Mouse (Mus musculus) heart, postnatal 0 days (tissue): Measurements from ENCODE around the gene Havcr2. TPM values are rescaled to one million over a fixed set of nuclear protein-coding genes. Genes with fewer than 3 reads are reported as not detected.

ENCODE experiments used
- ATAC-seq: fragments of 200-750 bp; cut with Nextera tagmentation; 2 replicates; pipeline ENCODE4 v1.8.0; 2017; ENCODE audit warnings: low read depth, moderate number of reproducible peaks, moderate library complexity; ENCODE audit not compliant: insufficient read depth
- DNase-seq: peaks from one replicate; pipeline ENCODE4 v3.0.0-alpha.2; 2016; ENCODE audit warnings: low spot score
- H3K27ac ChIP-seq: fragments of 300-500 bp; sonication (generic); 2 replicates; pipeline ENCODE4 v1.5.1; 2014; ENCODE audit warnings: low read depth, mild to moderate bottlenecking
- H3K27me3 ChIP-seq: fragments of 300-500 bp; sonication (generic); 2 replicates; pipeline ENCODE4 v1.6.1; 2014; ENCODE audit warnings: low read length, mixed read lengths; ENCODE audit not compliant: control insufficient read depth, insufficient read depth
- H3K36me3 ChIP-seq: fragments of 300-500 bp; sonication (generic); replicated peaks from 2 replicates; pipeline ENCODE4 v1.6.1; 2014; ENCODE audit warnings: low read length, mixed read lengths; ENCODE audit not compliant: control insufficient read depth, insufficient read depth
- H3K4me1 ChIP-seq: fragments of 300-500 bp; sonication (generic); 2 replicates; pipeline ENCODE4 v1.6.1; 2014; ENCODE audit warnings: antibody characterized with exemption; ENCODE audit not compliant: control insufficient read depth, insufficient read depth
- H3K4me2 ChIP-seq: fragments of 300-500 bp; sonication (generic); 2 replicates; pipeline ENCODE4 v1.6.1; 2014; ENCODE audit warnings: low read depth, mild to moderate bottlenecking, low read length, moderate library complexity
- H3K4me3 ChIP-seq: fragments of 300-500 bp; sonication (generic); 2 replicates; pipeline ENCODE4 v1.5.1; 2014; ENCODE audit warnings: low read depth, low read length
- H3K9ac ChIP-seq: fragments of 300-500 bp; sonication (generic); replicated peaks from 2 replicates; pipeline ENCODE4 v1.6.1; 2014; ENCODE audit warnings: low read depth, low read length, mixed read lengths
- H3K9me3 ChIP-seq: fragments of 300-500 bp; sonication (generic); replicated peaks from 2 replicates; pipeline ENCODE4 v1.6.1; 2016; ENCODE audit warnings: low read length; ENCODE audit not compliant: control insufficient read depth
- CTCF ChIP-seq: IDR thresholded peaks from 2 replicates; pipeline ENCODE4 v1.5.1; 2016; ENCODE audit warnings: antibody characterized with exemption, control low read depth, low read depth
- EP300 ChIP-seq: IDR thresholded peaks from 2 replicates; pipeline ENCODE4 v1.6.1; 2016; ENCODE audit warnings: antibody characterized with exemption, low read depth
- WGBS: fragments of 180-500 bp; shearing (Covaris S2); extraction: QIAGEN DNeasy Blood & Tissue Kit; methylation state at CpG from one replicate; pipeline ENCODE4 v1.1.7; 2014; 5-methylcytosine and 5-hydroxymethylcytosine counted together
- polyA plus RNA-seq: library from polyadenylated mRNA; unstranded; fragments of >200 nt; fragmentation: Nextera tagmentation; extraction: Ambion mirVana; gene quantifications from 2 replicates; pipeline ENCODE4 v1.2.1, GENCODE M21; 2015
- total RNA-seq: library from RNA; depleted of rRNA; stranded (reverse); fragments of >200 nt; gene quantifications from 2 replicates; pipeline ENCODE4 v1.2.3, GENCODE M21; 2014; ENCODE audit warnings: low replicate concordance; rRNA removed

Gene Havcr2
- total and polyA plus RNA-seq, 2 experiments from 2014 or later: 0.07 TPM; not detected in 1

DNA sequence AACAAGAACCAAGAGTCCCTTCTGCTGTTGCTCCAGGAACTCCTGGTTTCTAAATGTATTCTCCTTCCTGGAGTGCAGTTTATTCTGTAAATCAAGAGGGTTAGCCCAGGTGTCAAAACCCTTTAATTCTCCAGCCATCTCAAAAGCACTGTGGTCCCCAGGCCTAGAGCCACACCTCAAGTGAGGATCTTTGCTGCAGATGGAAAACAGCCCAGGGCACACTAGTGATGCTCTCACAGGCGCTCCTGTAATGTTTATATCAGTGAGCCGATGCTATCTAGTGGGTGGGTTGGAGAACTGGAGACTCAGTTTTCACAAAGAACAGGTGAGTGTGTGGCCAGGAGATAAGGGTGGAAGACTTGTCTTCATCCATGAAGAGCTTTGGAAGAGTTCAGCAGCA, 69.2 kb downstream of the Havcr2 start, which contains the start of gene Gm12169:
Gm12169 (plus strand) TSS at position 301 of the 400 bp plus-strand sequence.
- WGBS: 70% methylated on average over 2 of the region's 2 CpGs
- no peak for ATAC-seq

DNA sequence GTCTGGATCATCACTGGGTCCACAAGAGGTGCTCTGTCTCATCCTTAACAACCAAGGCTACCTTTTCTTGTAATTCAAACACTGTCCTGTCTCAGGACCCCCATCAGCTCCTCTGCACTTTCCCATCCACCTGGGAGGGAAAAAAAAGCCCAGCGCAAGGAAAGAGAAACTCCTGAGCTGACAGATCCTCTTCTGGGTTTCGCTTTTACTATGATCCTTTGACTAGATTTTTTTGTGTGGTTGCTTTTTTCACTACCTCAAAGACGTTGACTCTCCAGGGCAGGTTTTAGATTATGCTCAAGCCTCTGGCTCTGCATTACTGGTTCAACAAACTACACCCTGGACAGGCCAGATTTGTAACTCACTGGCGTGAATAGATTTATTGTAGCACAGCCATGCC, 75.4 kb downstream of the Havcr2 start:
- Histone ChIP-seq H3K27ac (no peak overlapping the region), H3K4me1 (no peaks in the 10 kb centered on the region), H3K9me3 (no peaks in the 10 kb centered on the region), H3K9ac (no peak overlapping the region), H3K4me2 (no peak overlapping the region), H3K27me3 (no peaks in the 10 kb centered on the region), H3K4me3 (no peak overlapping the region), H3K36me3 (no peaks in the 10 kb centered on the region)
- ATAC-seq: no peak
- TF ChIP-seq EP300: no peak
- no peak for TF ChIP-seq CTCF
- DNase-seq: no peak
- WGBS: 71% methylated on average over 4 of the region's 4 CpGs

More for the DNA sequence above, 69.2 kb downstream of the Havcr2 start, which contains the start of gene Gm12169:
- Histone ChIP-seq H3K4me3 (no peak within 1 kb of the TSS), H3K36me3 (no peaks in the 10 kb centered on the region), H3K27ac (no peak within 1 kb of the TSS), H3K9ac (no peak within 1 kb of the TSS), H3K27me3 (no peaks in the 10 kb centered on the region), H3K4me2 (no peak within 1 kb of the TSS), H3K4me1 (no peaks in the 10 kb centered on the region), H3K9me3 (no peaks in the 10 kb centered on the region)
- DNase-seq: no peak
- TF ChIP-seq CTCF: no peak
- no peak for TF ChIP-seq EP300

Other genes starting within 250 kb of the Havcr2 start
- gene Fndc9, start 219.4 kb upstream of the Havcr2 start, total RNA-seq: not detected in 2 replicates
- not detected in 2 replicates for gene Fndc9, start 219.4 kb upstream of the Havcr2 start, polyA plus RNA-seq
- 15.6 and 22.4 TPM in 2 replicates for gene Cyfip2, start 142.1 kb upstream of the Havcr2 start, total RNA-seq
- 6.0 and 6.3 TPM in 2 replicates for gene Cyfip2, start 142.1 kb upstream of the Havcr2 start, polyA plus RNA-seq
- 1.3 TPM in 1 of 2 replicates, not detected in the other for gene Itk, start 65.4 kb upstream of the Havcr2 start, total RNA-seq
- not detected in 2 replicates for gene Itk, start 65.4 kb upstream of the Havcr2 start, polyA plus RNA-seq
- gene Fam71b, start 58.4 kb upstream of the Havcr2 start, total RNA-seq: not detected in 2 replicates
- gene Fam71b, start 58.4 kb upstream of the Havcr2 start, polyA plus RNA-seq: not detected in 2 replicates
- gene Med7, start 18.0 kb upstream of the Havcr2 start, total RNA-seq: 7.2 and 47.2 TPM in 2 replicates
- gene Med7, start 18.0 kb upstream of the Havcr2 start, polyA plus RNA-seq: 42.4 and 44.0 TPM in 2 replicates
- gene Gm12169, start 69.3 kb downstream of the Havcr2 start, total RNA-seq: not detected in 2 replicates
- gene Gm12169, start 69.3 kb downstream of the Havcr2 start, polyA plus RNA-seq: not detected in 2 replicates
- not detected in 2 replicates for gene BC053393, start 116.6 kb downstream of the Havcr2 start, total RNA-seq
- gene BC053393, start 116.6 kb downstream of the Havcr2 start, polyA plus RNA-seq: 0.05 and 0.07 TPM in 2 replicates
- gene Dppa1, start 174.3 kb downstream of the Havcr2 start, total RNA-seq: not detected in 2 replicates
- not detected in 2 replicates for gene Dppa1, start 174.3 kb downstream of the Havcr2 start, polyA plus RNA-seq